Mouse (Mus musculus): ENCODE results near the gene Ccdc40. TPM values are rescaled to one million over a fixed set of nuclear protein-coding genes. Genes with fewer than 3 reads are reported as not detected.

Ccdc40 gene
- 0.43 TPM for polyA plus RNA-seq (2015; fragmentation: Illumina TruSeq; extraction: RNeasy Lipid Tissue Mini Kit (QIAGEN cat#74804); ENCODE audit: insufficient read depth, low replicate concordance)

DNA sequence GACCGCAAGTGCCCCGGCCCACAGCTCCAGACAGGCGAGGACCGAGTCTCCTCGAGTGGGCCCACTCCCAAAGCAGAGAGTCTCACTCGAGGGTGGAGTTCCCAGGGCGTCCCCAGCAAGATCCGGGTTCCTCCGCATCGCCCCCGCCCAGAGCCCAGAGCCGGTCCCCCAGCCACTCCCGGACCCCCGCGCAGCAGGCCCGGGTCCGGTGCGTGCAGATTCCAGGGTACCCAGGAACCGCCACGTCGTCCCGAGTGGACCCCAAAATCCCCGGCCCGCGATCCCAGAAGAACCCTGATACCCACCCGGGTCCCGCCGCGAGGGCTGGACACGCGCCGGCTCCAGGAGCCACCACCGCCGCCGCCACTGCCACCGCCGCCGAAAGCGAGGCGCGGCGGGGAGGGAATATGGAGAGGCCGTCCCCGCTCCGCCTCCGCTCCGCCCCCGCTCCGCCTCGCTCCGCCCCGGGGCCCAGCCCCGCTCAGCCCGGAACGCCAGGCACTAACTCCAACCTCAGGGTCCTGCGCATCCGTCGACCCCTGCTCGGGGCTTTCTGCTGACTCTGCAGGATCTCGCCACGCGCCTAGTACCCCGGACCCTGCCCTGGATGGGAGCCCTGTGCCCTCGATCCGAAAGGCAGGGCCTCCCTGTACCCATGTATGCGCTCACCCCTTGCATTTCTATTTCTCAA lies at the start of gene Ccdc40, which contains the start of gene Tbc1d16:
Ccdc40 (plus strand) TSS at position 482 of the 691 bp plus-strand sequence.
Tbc1d16 (minus strand) TSS at position 409 of the 691 bp plus-strand sequence.

DNA sequence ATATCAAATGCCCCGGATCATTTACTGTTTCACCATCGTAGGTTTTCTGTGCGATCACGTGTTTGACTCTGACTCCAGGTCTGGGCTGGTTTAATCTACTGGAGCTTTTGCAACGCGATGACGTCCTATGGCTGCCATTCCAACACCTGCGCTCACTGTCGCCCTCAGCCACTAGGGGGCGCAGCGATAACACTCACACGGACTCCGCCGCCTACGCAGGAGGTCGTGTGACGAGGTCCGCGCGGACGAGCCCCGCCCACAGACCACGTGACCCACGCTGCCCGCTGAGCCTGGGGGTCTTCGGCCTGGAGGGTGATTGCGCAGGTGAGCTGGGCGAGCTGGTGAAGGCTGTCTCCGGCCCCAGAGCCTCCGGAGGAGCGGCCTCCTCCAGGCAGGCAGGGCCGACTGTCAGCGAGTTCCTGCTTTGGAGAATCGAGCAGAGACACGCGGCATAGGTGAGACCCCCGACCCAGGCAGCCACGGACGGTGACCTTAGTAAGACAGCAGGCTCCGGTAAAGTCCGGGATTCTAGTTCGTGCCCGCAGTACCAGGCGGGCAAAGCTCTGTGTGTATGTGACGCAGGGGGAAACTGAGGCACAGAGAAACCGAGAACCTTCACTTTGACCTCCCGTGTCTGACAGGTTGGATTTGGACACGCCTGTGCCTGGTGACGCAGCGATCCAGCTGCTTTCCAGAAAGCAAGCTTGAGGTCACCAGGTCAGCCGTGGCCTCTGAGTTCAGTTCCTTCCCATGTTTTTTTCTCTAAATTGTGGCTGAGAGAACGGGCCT lies 39.6 kb downstream of the Ccdc40 start, which contains the start of gene Gaa:
Gaa (plus strand) TSS at position 120 of the 789 bp plus-strand sequence.

GRCm38 (mm10) chr11:119299391-119300245 lies 71.2 kb downstream of the Ccdc40 start, which contains the start of gene Eif4a3:
Gene Eif4a3, minus strand, starts transcription at chr11:119300089.

DNA sequence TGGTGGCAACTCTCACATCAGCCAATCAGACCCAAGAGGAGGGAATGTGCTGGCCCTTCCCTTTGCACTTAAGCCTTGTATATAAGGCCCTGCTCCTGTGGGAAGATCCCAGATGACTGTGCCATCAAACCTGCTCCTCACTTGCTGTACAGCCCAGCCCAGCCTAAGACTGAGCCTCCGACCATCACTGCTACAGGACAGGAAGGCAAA lies 79.2 kb downstream of the Ccdc40 start, which contains the start of gene Card14:
Card14 (plus strand) TSS at position 111 of the 210 bp plus-strand sequence.

Other genes with a start within 250 kb of the Ccdc40 start
- not detected for gene Enpp7, start 240.4 kb upstream of the Ccdc40 start, polyA plus RNA-seq (2015; fragmentation: Illumina TruSeq; extraction: RNeasy Lipid Tissue Mini Kit (QIAGEN cat#74804); ENCODE audit: insufficient read depth, low replicate concordance)
- gene Cbx2, start 205.6 kb upstream of the Ccdc40 start, polyA plus RNA-seq (2015; fragmentation: Illumina TruSeq; extraction: RNeasy Lipid Tissue Mini Kit (QIAGEN cat#74804); ENCODE audit: insufficient read depth, low replicate concordance): 2.4 TPM
- 2.8 TPM for gene Cbx8, start 187.6 kb upstream of the Ccdc40 start, polyA plus RNA-seq (2015; fragmentation: Illumina TruSeq; extraction: RNeasy Lipid Tissue Mini Kit (QIAGEN cat#74804); ENCODE audit: insufficient read depth, low replicate concordance)
- gene Cbx4, start 142.4 kb upstream of the Ccdc40 start, polyA plus RNA-seq (2015; fragmentation: Illumina TruSeq; extraction: RNeasy Lipid Tissue Mini Kit (QIAGEN cat#74804); ENCODE audit: insufficient read depth, low replicate concordance): 7.3 TPM
- 3.3 TPM for gene Tbc1d16, start 73 bp upstream of the Ccdc40 start, polyA plus RNA-seq (2015; fragmentation: Illumina TruSeq; extraction: RNeasy Lipid Tissue Mini Kit (QIAGEN cat#74804); ENCODE audit: insufficient read depth, low replicate concordance)
- gene Gaa, start 39.3 kb downstream of the Ccdc40 start, polyA plus RNA-seq (2015; fragmentation: Illumina TruSeq; extraction: RNeasy Lipid Tissue Mini Kit (QIAGEN cat#74804); ENCODE audit: insufficient read depth, low replicate concordance): 8.7 TPM
- 157 TPM for gene Eif4a3, start 71.5 kb downstream of the Ccdc40 start, polyA plus RNA-seq (2015; fragmentation: Illumina TruSeq; extraction: RNeasy Lipid Tissue Mini Kit (QIAGEN cat#74804); ENCODE audit: insufficient read depth, low replicate concordance)
- gene Card14, start 79.2 kb downstream of the Ccdc40 start, polyA plus RNA-seq (2015; fragmentation: Illumina TruSeq; extraction: RNeasy Lipid Tissue Mini Kit (QIAGEN cat#74804); ENCODE audit: insufficient read depth, low replicate concordance): not detected
- 12.0 TPM for gene Sgsh, start 127.0 kb downstream of the Ccdc40 start, polyA plus RNA-seq (2015; fragmentation: Illumina TruSeq; extraction: RNeasy Lipid Tissue Mini Kit (QIAGEN cat#74804); ENCODE audit: insufficient read depth, low replicate concordance)
- 12.1 TPM for gene Slc26a11, start 127.0 kb downstream of the Ccdc40 start, polyA plus RNA-seq (2015; fragmentation: Illumina TruSeq; extraction: RNeasy Lipid Tissue Mini Kit (QIAGEN cat#74804); ENCODE audit: insufficient read depth, low replicate concordance)
- gene Rnf213, start 164.5 kb downstream of the Ccdc40 start, polyA plus RNA-seq (2015; fragmentation: Illumina TruSeq; extraction: RNeasy Lipid Tissue Mini Kit (QIAGEN cat#74804); ENCODE audit: insufficient read depth, low replicate concordance): 182 TPM

Data from spleen, adult 10 weeks (tissue).